Mouse (Mus musculus) frontal cortex, adult (tissue): ENCODE data around the gene Myo15b.
"Not testable (repeated sequence)": the region's sequence is repeated elsewhere in the genome, so short reads cannot be mapped to it uniquely, and the experiment has no call there.

Source experiments
- ATAC-seq: cut with Nextera tagmentation; 2 replicates; pipeline ENCODE4 v1.9.2; 2017; ENCODE audit warnings: mild to moderate bottlenecking, moderate library complexity, mixed read lengths; ENCODE audit not compliant: low TSS enrichment

The Myo15b gene

GRCm38 (mm10) chr11:115831518-115831917, 26.7 kb upstream of the Myo15b start:
- no peak for ATAC-seq

- ATAC-seq: no peak
Measured at GRCm38 (mm10) chr11:115832064-115832463, 26.1 kb upstream of the Myo15b start.

GRCm38 (mm10) chr11:115832523-115832922, 25.7 kb upstream of the Myo15b start:
- no peak for ATAC-seq

GRCm38 (mm10) chr11:115833021-115833513, 25.1 kb upstream of the Myo15b start:
- no peak for ATAC-seq

- no peak for ATAC-seq
Measured at GRCm38 (mm10) chr11:115834033-115834432, 24.2 kb upstream of the Myo15b start.

GRCm38 (mm10) chr11:115836656-115837395, 21.4 kb upstream of the Myo15b start:
- no peak for ATAC-seq

GRCm38 (mm10) chr11:115837606-115838345, 20.4 kb upstream of the Myo15b start:
- ATAC-seq: no peak

- ATAC-seq: no peak
Measured at GRCm38 (mm10) chr11:115838895-115839311, 19.3 kb upstream of the Myo15b start.

- no peak for ATAC-seq
Measured at GRCm38 (mm10) chr11:115839732-115840131, 18.5 kb upstream of the Myo15b start.

- no peak for ATAC-seq
Measured at GRCm38 (mm10) chr11:115841044-115841443, 17.2 kb upstream of the Myo15b start.

GRCm38 (mm10) chr11:115841961-115842550, 16.1 kb upstream of the Myo15b start:
- ATAC-seq: no peak

GRCm38 (mm10) chr11:115843141-115843890, 14.9 kb upstream of the Myo15b start:
- no peak for ATAC-seq

GRCm38 (mm10) chr11:115843891-115844239, 14.3 kb upstream of the Myo15b start:
- no peak for ATAC-seq

- no peak for ATAC-seq
Measured at GRCm38 (mm10) chr11:115844240-115844639, 14.0 kb upstream of the Myo15b start.

- no peak for ATAC-seq
Measured at GRCm38 (mm10) chr11:115845819-115846218, 12.4 kb upstream of the Myo15b start.

- ATAC-seq: peak; percentile 74; the same call in 1 of the 2 replicates
Measured at GRCm38 (mm10) chr11:115854674-115855073, 3.5 kb upstream of the Myo15b start.

GRCm38 (mm10) chr11:115857146-115857545, 1.1 kb upstream of the Myo15b start:
- ATAC-seq: not testable (repeated sequence)

GRCm38 (mm10) chr11:115857936-115858335, 270 bp upstream of the Myo15b start:
- no peak for ATAC-seq

GRCm38 (mm10) chr11:115859143-115859945, 1.1 kb downstream of the Myo15b start:
- ATAC-seq: peak; percentile 41; the same call in 1 of the 2 replicates

- ATAC-seq: no peak
Measured at GRCm38 (mm10) chr11:115863895-115864294, 5.7 kb downstream of the Myo15b start.

GRCm38 (mm10) chr11:115869393-115869792, 11.2 kb downstream of the Myo15b start:
- ATAC-seq: no peak
